Mouse (Mus musculus) embryonic facial prominence, embryonic 15.5 days (tissue): Measurements from ENCODE around the gene Gpcpd1. TPM values are rescaled to one million over a fixed set of nuclear protein-coding genes. Genes with fewer than 3 reads are reported as not detected.

Experiments
- ATAC-seq: fragments of 200-750 bp; cut with Nextera tagmentation; 2 replicates; pipeline ENCODE4 v1.8.0; 2017; ENCODE audit warnings: low read depth, moderate TSS enrichment; ENCODE audit not compliant: insufficient number of reproducible peaks, low FRiP score, low TSS enrichment
- H3K27ac ChIP-seq: fragments of 300-500 bp; sonication (generic); replicated peaks from 2 replicates; pipeline ENCODE4 v1.5.1; 2015; ENCODE audit warnings: mild to moderate bottlenecking, inconsistent platforms
- H3K27me3 ChIP-seq: fragments of 300-500 bp; sonication (generic); 2 replicates; pipeline ENCODE4 v1.6.1; 2015; ENCODE audit warnings: inconsistent platforms
- H3K36me3 ChIP-seq: fragments of 300-500 bp; sonication (generic); 2 replicates; pipeline ENCODE4 v1.6.1; 2015; ENCODE audit warnings: mild to moderate bottlenecking, inconsistent platforms
- H3K4me1 ChIP-seq: fragments of 300-500 bp; sonication (generic); 2 replicates; pipeline ENCODE4 v1.6.1; 2015; ENCODE audit warnings: inconsistent platforms
- H3K4me2 ChIP-seq: fragments of 300-500 bp; sonication (generic); replicated peaks from 2 replicates; pipeline ENCODE4 v1.6.1; 2015; ENCODE audit warnings: mild to moderate bottlenecking, inconsistent platforms
- H3K4me3 ChIP-seq: fragments of 300-500 bp; sonication (generic); replicated peaks from 2 replicates; pipeline ENCODE4 v1.5.1; 2015; ENCODE audit warnings: mild to moderate bottlenecking, inconsistent platforms
- H3K9ac ChIP-seq: fragments of 300-500 bp; sonication (generic); 2 replicates; pipeline ENCODE4 v1.6.1; 2015; ENCODE audit warnings: inconsistent platforms
- H3K9me3 ChIP-seq: fragments of 300-500 bp; sonication (generic); replicated peaks from 2 replicates; pipeline ENCODE4 v1.6.1; 2016; ENCODE audit warnings: inconsistent platforms
- whole genome bisulfite sequencing: fragments of 180-500 bp; shearing (Covaris S2); methylation state at CpG from one replicate; pipeline ENCODE4 v1.1.7; 2015; 5-methylcytosine and 5-hydroxymethylcytosine counted together
- polyA plus RNA-seq: library from polyadenylated mRNA; unstranded; fragments of >200 nt; fragmentation: Nextera tagmentation; extraction: Ambion mirVana; gene quantifications from 2 replicates; pipeline ENCODE4 v1.2.1, GENCODE M21; 2015

The Gpcpd1 gene
- polyA plus RNA-seq, 1 experiment from 2014 or later = 48.3 TPM

- 0 out of 2 replicates have a peak overlapping the region, but pooled peaks have one; percentile 8 for H3K4me2 ChIP-seq
- H3K36me3 ChIP-seq = no peaks in the 10 kb centered on the region
- H3K4me3 ChIP-seq = no peak overlapping the region
- no peak for ATAC-seq
- H3K9me3 ChIP-seq = no peaks in the 10 kb centered on the region
- H3K27ac ChIP-seq = no peak overlapping the region
- 35% methylated on average over 6 of the region's 6 CpGs for WGBS
- no peak overlapping the region for H3K9ac ChIP-seq
- H3K4me1 ChIP-seq = peaks cover 8% of the 10 kb centered on the region; the same call in 1 of the 2 replicates
- H3K27me3 ChIP-seq = no peaks in the 10 kb centered on the region
Observed at GRCm38 (mm10) chr2:132507521-132507920, 80.0 kb downstream of the Gpcpd1 start.

DNA sequence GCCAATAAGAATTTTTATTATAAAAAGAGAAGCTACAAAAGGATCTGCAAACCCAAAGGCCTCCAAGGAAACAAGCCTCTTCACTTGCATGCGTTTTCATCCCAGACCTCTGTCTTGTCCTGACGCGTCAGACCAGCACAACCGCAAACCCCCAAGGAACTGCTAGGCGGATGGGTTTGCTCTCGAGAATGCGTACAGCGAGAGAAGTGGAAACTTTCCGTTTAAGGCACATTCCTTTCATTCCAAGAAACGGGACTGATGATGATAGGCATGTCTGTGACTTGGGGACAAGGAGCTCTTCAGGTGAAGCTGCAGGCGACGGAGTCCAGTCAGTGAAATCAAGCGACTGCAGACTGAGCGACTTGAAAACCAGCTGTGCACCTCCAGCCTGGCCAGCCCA is 80.4 kb downstream of the Gpcpd1 start:
- 16% methylated on average over 14 of the region's 14 CpGs for WGBS
- H3K9ac ChIP-seq = no peak overlapping the region
- ATAC-seq = no peak
- H3K36me3 ChIP-seq = no peaks in the 10 kb centered on the region
- H3K27ac ChIP-seq = no peak overlapping the region
- H3K4me3 ChIP-seq = no peak overlapping the region
- 0 out of 2 replicates have a peak overlapping the region, but pooled peaks have one; percentile 8 for H3K4me2 ChIP-seq
- peaks cover 7% of the 10 kb centered on the region; the same call in 1 of the 2 replicates for H3K4me1 ChIP-seq
- no peaks in the 10 kb centered on the region for H3K27me3 ChIP-seq
- no peaks in the 10 kb centered on the region for H3K9me3 ChIP-seq

DNA sequence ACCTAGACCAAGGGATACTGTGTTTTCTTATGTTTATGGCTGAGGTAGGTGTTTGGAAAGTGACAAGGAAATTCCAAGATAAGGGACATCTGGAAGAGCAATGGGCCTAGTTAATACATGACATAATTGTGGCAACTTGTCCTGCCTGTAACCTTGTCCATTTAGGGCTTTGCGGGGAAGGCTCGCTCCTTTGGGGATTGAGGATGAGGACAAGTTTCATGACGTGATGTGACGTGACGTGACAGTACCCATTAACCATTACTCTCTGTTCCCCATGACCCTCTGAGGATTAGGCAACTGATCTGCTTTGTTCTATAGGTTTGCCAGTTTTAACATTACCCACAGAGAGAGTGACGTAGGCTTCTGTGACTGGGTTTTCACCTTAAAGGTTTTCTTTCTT is 81.7 kb downstream of the Gpcpd1 start:
- 82% methylated on average over 6 of the region's 6 CpGs for WGBS

GRCm38 (mm10) chr2:132498344-132498743 is 89.2 kb downstream of the Gpcpd1 start:
- no peak for ATAC-seq
- Histone ChIP-seq H3K4me3 (no peak overlapping the region), H3K36me3 (no peaks in the 10 kb centered on the region), H3K27ac (no peak overlapping the region), H3K27me3 (no peaks in the 10 kb centered on the region), H3K9me3 (no peaks in the 10 kb centered on the region), H3K4me2 (no peak overlapping the region), H3K4me1 (no peaks in the 10 kb centered on the region), H3K9ac (no peak overlapping the region)
- 75% methylated on average over 3 of the region's 3 CpGs for WGBS

More for the DNA sequence above, 81.7 kb downstream of the Gpcpd1 start:
- ATAC-seq = no peak
- H3K9me3 ChIP-seq = no peaks in the 10 kb centered on the region
- no peak overlapping the region for H3K27ac ChIP-seq
- H3K27me3 ChIP-seq = no peaks in the 10 kb centered on the region
- peaks cover 7% of the 10 kb centered on the region; the same call in 1 of the 2 replicates for H3K4me1 ChIP-seq
- no peak overlapping the region for H3K4me2 ChIP-seq
- H3K36me3 ChIP-seq = no peaks in the 10 kb centered on the region
- no peak overlapping the region for H3K4me3 ChIP-seq
- H3K9ac ChIP-seq = no peak overlapping the region

GRCm38 (mm10) chr2:132497412-132498135 is 90.0 kb downstream of the Gpcpd1 start:
- Histone ChIP-seq H3K36me3 (no peaks in the 10 kb centered on the region), H3K27ac (no peak overlapping the region), H3K9ac (no peak overlapping the region), H3K4me2 (no peak overlapping the region), H3K9me3 (no peaks in the 10 kb centered on the region), H3K27me3 (no peaks in the 10 kb centered on the region), H3K4me1 (no peaks in the 10 kb centered on the region), H3K4me3 (no peak overlapping the region)
- WGBS = 70% methylated on average over 7 of the region's 7 CpGs
- ATAC-seq = no peak

- H3K4me2 ChIP-seq = no peak overlapping the region
- WGBS = 79% methylated on average over 4 of the region's 4 CpGs
- H3K9me3 ChIP-seq = no peaks in the 10 kb centered on the region
- no peaks in the 10 kb centered on the region for H3K27me3 ChIP-seq
- no peaks in the 10 kb centered on the region for H3K36me3 ChIP-seq
- no peak overlapping the region for H3K4me3 ChIP-seq
- ATAC-seq = no peak
- no peak overlapping the region for H3K27ac ChIP-seq
- no peak overlapping the region for H3K9ac ChIP-seq
- no peaks in the 10 kb centered on the region for H3K4me1 ChIP-seq
Observed at GRCm38 (mm10) chr2:132493184-132493583, 94.3 kb downstream of the Gpcpd1 start.

- no peaks in the 10 kb centered on the region for H3K4me1 ChIP-seq
- 0% methylated on average over 1 of the region's 1 CpGs for WGBS
- no peaks in the 10 kb centered on the region for H3K9me3 ChIP-seq
- no peaks in the 10 kb centered on the region for H3K36me3 ChIP-seq
- no peak overlapping the region for H3K4me3 ChIP-seq
- H3K27ac ChIP-seq = no peak overlapping the region
- no peak for ATAC-seq
- H3K27me3 ChIP-seq = no peaks in the 10 kb centered on the region
- H3K4me2 ChIP-seq = no peak overlapping the region
- no peak overlapping the region for H3K9ac ChIP-seq
Observed at GRCm38 (mm10) chr2:132485454-132485853, 102.1 kb downstream of the Gpcpd1 start.

- no peak for ATAC-seq
- Histone ChIP-seq H3K9me3 (no peaks in the 10 kb centered on the region), H3K27ac (no peak overlapping the region), H3K36me3 (no peaks in the 10 kb centered on the region), H3K9ac (no peak overlapping the region), H3K4me1 (no peaks in the 10 kb centered on the region), H3K27me3 (no peaks in the 10 kb centered on the region), H3K4me3 (no peak overlapping the region), H3K4me2 (no peak overlapping the region)
- WGBS = 65% methylated on average over 3 of the region's 3 CpGs
Observed at GRCm38 (mm10) chr2:132481547-132481946, 106.0 kb downstream of the Gpcpd1 start.

Other genes starting within 250 kb of the Gpcpd1 start
- gene Prokr2, start 202.3 kb downstream of the Gpcpd1 start, polyA plus RNA-seq = 1.6 and 2.6 TPM in 2 replicates
- 12.7 and 15.7 TPM in 2 replicates for gene Shld1, start 99.2 kb upstream of the Gpcpd1 start, polyA plus RNA-seq
- gene Chgb, start 193.5 kb upstream of the Gpcpd1 start, polyA plus RNA-seq = 1.8 and 1.9 TPM in 2 replicates
- gene Trmt6, start 228.3 kb upstream of the Gpcpd1 start, polyA plus RNA-seq = 25.0 and 28.2 TPM in 2 replicates
- gene Mcm8, start 228.4 kb upstream of the Gpcpd1 start, polyA plus RNA-seq = 10.8 and 11.5 TPM in 2 replicates